Mouse (Mus musculus): ENCODE data around the gene Tmc5. TPM values are rescaled to one million over a fixed set of nuclear protein-coding genes. Genes with fewer than 3 reads are reported as not detected.
A peak's percentile ranks its signal among the peaks of the same experiment; 100 is the strongest.

Tmc5 gene
- polyA plus RNA-seq, 1 experiment from 2014 or later: 0.18 TPM

GRCm38 (mm10) chr7:118583821-118584220, 13.3 kb upstream of the Tmc5 start:
- WGBS: 25% methylated on average over 7 of the region's 7 CpGs
- Histone ChIP-seq H3K36me3 (ENCODE audit: control insufficient read depth, insufficient read depth, low read length) (no peaks in the 10 kb centered on the region), H3K9me3 (replicated peaks; ENCODE audit: control insufficient read depth, low read length, poor library complexity, severe bottlenecking) (no peaks in the 10 kb centered on the region), H3K4me3 (ENCODE audit: low read depth, low read length) (peak overlapping the region; percentile 64), H3K4me1 (ENCODE audit: control insufficient read depth, insufficient read depth, low read length) (peaks cover 8% of the 10 kb centered on the region; the same call in 1 of the 2 replicates), H3K27ac (ENCODE audit: low read length) (no peak overlapping the region), H3K4me2 (ENCODE audit: low read length) (peak overlapping the region; percentile 80), H3K9ac (ENCODE audit: low read depth, low read length) (peak overlapping the region; percentile 86; the same call in 1 of the 2 replicates), H3K27me3 (ENCODE audit: control insufficient read depth, insufficient read depth, low read depth, low read length) (no peaks in the 10 kb centered on the region)
- ATAC-seq: no peak

GRCm38 (mm10) chr7:118584257-118584907, 12.7 kb upstream of the Tmc5 start, which contains the start of gene Tmc7:
TSS of gene Tmc7 (minus strand) at chr7:118584736.
- H3K36me3 ChIP-seq (ENCODE audit: control insufficient read depth, insufficient read depth, low read length): no peaks in the 10 kb centered on the region
- H3K27ac ChIP-seq (ENCODE audit: low read length): peak within 1 kb of the TSS; percentile 65
- under 1% methylated on average over 43 of the region's 51 CpGs for whole genome bisulfite sequencing
- H3K4me2 ChIP-seq (ENCODE audit: low read length): peak within 1 kb of the TSS; percentile 80
- no peaks in the 10 kb centered on the region for H3K27me3 ChIP-seq (ENCODE audit: control insufficient read depth, insufficient read depth, low read depth, low read length)
- H3K4me3 ChIP-seq (ENCODE audit: low read depth, low read length): peak within 1 kb of the TSS; percentile 64
- H3K9me3 ChIP-seq (replicated peaks; ENCODE audit: control insufficient read depth, low read length, poor library complexity, severe bottlenecking): no peaks in the 10 kb centered on the region
- ATAC-seq: peak; percentile 86
- H3K9ac ChIP-seq (ENCODE audit: low read depth, low read length): peak within 1 kb of the TSS; percentile 86
- peaks cover 8% of the 10 kb centered on the region; the same call in 1 of the 2 replicates for H3K4me1 ChIP-seq (ENCODE audit: control insufficient read depth, insufficient read depth, low read length)

GRCm38 (mm10) chr7:118584926-118585325, 12.2 kb upstream of the Tmc5 start:
- peak overlapping the region; percentile 80 for H3K4me2 ChIP-seq (ENCODE audit: low read length)
- WGBS: 68% methylated on average over 5 of the region's 5 CpGs
- 0 out of 2 replicates have a peak, but pooled peaks have one; percentile 36 for ATAC-seq
- H3K36me3 ChIP-seq (ENCODE audit: control insufficient read depth, insufficient read depth, low read length): no peaks in the 10 kb centered on the region
- H3K27ac ChIP-seq (ENCODE audit: low read length): no peak overlapping the region
- H3K9me3 ChIP-seq (replicated peaks; ENCODE audit: control insufficient read depth, low read length, poor library complexity, severe bottlenecking): no peaks in the 10 kb centered on the region
- no peaks in the 10 kb centered on the region for H3K27me3 ChIP-seq (ENCODE audit: control insufficient read depth, insufficient read depth, low read depth, low read length)
- peaks cover 8% of the 10 kb centered on the region; the same call in 1 of the 2 replicates for H3K4me1 ChIP-seq (ENCODE audit: control insufficient read depth, insufficient read depth, low read length)
- peak overlapping the region; percentile 86; the same call in 1 of the 2 replicates for H3K9ac ChIP-seq (ENCODE audit: low read depth, low read length)
- H3K4me3 ChIP-seq (ENCODE audit: low read depth, low read length): peak overlapping the region; percentile 64

- no peak overlapping the region for H3K9ac ChIP-seq (ENCODE audit: low read depth, low read length)
- ATAC-seq: no peak
- H3K27ac ChIP-seq (ENCODE audit: low read length): no peak overlapping the region
- H3K9me3 ChIP-seq (replicated peaks; ENCODE audit: control insufficient read depth, low read length, poor library complexity, severe bottlenecking): no peaks in the 10 kb centered on the region
- H3K27me3 ChIP-seq (ENCODE audit: control insufficient read depth, insufficient read depth, low read depth, low read length): no peaks in the 10 kb centered on the region
- H3K4me3 ChIP-seq (ENCODE audit: low read depth, low read length): no peak overlapping the region
- H3K4me2 ChIP-seq (ENCODE audit: low read length): no peak overlapping the region
- WGBS: 60% methylated on average over 6 of the region's 6 CpGs
- peaks cover 8% of the 10 kb centered on the region; the same call in 1 of the 2 replicates for H3K4me1 ChIP-seq (ENCODE audit: control insufficient read depth, insufficient read depth, low read length)
- H3K36me3 ChIP-seq (ENCODE audit: control insufficient read depth, insufficient read depth, low read length): no peaks in the 10 kb centered on the region
These were observed 11.2 kb upstream of the Tmc5 start for GRCm38 (mm10) chr7:118585856-118586255.

GRCm38 (mm10) chr7:118590726-118591305, 6.3 kb upstream of the Tmc5 start:
- Histone ChIP-seq H3K27ac (ENCODE audit: low read length) (no peak overlapping the region), H3K27me3 (ENCODE audit: control insufficient read depth, insufficient read depth, low read depth, low read length) (no peaks in the 10 kb centered on the region), H3K4me1 (ENCODE audit: control insufficient read depth, insufficient read depth, low read length) (peaks cover 13% of the 10 kb centered on the region; the same call in 1 of the 2 replicates), H3K36me3 (ENCODE audit: control insufficient read depth, insufficient read depth, low read length) (no peaks in the 10 kb centered on the region), H3K9ac (ENCODE audit: low read depth, low read length) (no peak overlapping the region), H3K4me2 (ENCODE audit: low read length) (no peak overlapping the region), H3K9me3 (replicated peaks; ENCODE audit: control insufficient read depth, low read length, poor library complexity, severe bottlenecking) (no peaks in the 10 kb centered on the region), H3K4me3 (ENCODE audit: low read depth, low read length) (no peak overlapping the region)
- no peak for ATAC-seq
- WGBS: 93% methylated on average over 5 of the region's 5 CpGs

GRCm38 (mm10) chr7:118592146-118592545, 5.0 kb upstream of the Tmc5 start:
- ATAC-seq: no peak
- no peak overlapping the region for H3K4me2 ChIP-seq (ENCODE audit: low read length)
- peak overlapping the region; percentile 82; the same call in 1 of the 2 replicates for H3K27ac ChIP-seq (ENCODE audit: low read length)
- 0 out of 2 replicates have a peak, but pooled peaks cover 3% of the 10 kb centered on the region for H3K27me3 ChIP-seq (ENCODE audit: control insufficient read depth, insufficient read depth, low read depth, low read length)
- H3K9me3 ChIP-seq (replicated peaks; ENCODE audit: control insufficient read depth, low read length, poor library complexity, severe bottlenecking): no peaks in the 10 kb centered on the region
- H3K9ac ChIP-seq (ENCODE audit: low read depth, low read length): no peak overlapping the region
- peaks cover 16% of the 10 kb centered on the region for H3K4me1 ChIP-seq (ENCODE audit: control insufficient read depth, insufficient read depth, low read length)
- WGBS: 37% methylated on average over 6 of the region's 6 CpGs
- no peak overlapping the region for H3K4me3 ChIP-seq (ENCODE audit: low read depth, low read length)
- H3K36me3 ChIP-seq (ENCODE audit: control insufficient read depth, insufficient read depth, low read length): no peaks in the 10 kb centered on the region

- H3K27me3 ChIP-seq (ENCODE audit: control insufficient read depth, insufficient read depth, low read depth, low read length): 0 out of 2 replicates have a peak, but pooled peaks cover 3% of the 10 kb centered on the region
- no peak overlapping the region for H3K9ac ChIP-seq (ENCODE audit: low read depth, low read length)
- H3K9me3 ChIP-seq (replicated peaks; ENCODE audit: control insufficient read depth, low read length, poor library complexity, severe bottlenecking): no peaks in the 10 kb centered on the region
- H3K4me3 ChIP-seq (ENCODE audit: low read depth, low read length): no peak overlapping the region
- peaks cover 20% of the 10 kb centered on the region for H3K4me1 ChIP-seq (ENCODE audit: control insufficient read depth, insufficient read depth, low read length)
- H3K36me3 ChIP-seq (ENCODE audit: control insufficient read depth, insufficient read depth, low read length): no peaks in the 10 kb centered on the region
- no peak overlapping the region for H3K4me2 ChIP-seq (ENCODE audit: low read length)
- H3K27ac ChIP-seq (ENCODE audit: low read length): peak overlapping the region; percentile 82
- peak; percentile 85 for ATAC-seq
- 5% methylated on average over 9 of the region's 9 CpGs for WGBS
These were observed 3.3 kb upstream of the Tmc5 start for GRCm38 (mm10) chr7:118593567-118594407.

- Histone ChIP-seq H3K4me3 (ENCODE audit: low read depth, low read length) (no peak overlapping the region), H3K9ac (ENCODE audit: low read depth, low read length) (no peak overlapping the region), H3K9me3 (replicated peaks; ENCODE audit: control insufficient read depth, low read length, poor library complexity, severe bottlenecking) (no peaks in the 10 kb centered on the region), H3K27me3 (ENCODE audit: control insufficient read depth, insufficient read depth, low read depth, low read length) (0 out of 2 replicates have a peak, but pooled peaks cover 3% of the 10 kb centered on the region), H3K36me3 (ENCODE audit: control insufficient read depth, insufficient read depth, low read length) (no peaks in the 10 kb centered on the region), H3K4me1 (ENCODE audit: control insufficient read depth, insufficient read depth, low read length) (peaks cover 20% of the 10 kb centered on the region), H3K27ac (ENCODE audit: low read length) (peak overlapping the region; percentile 82), H3K4me2 (ENCODE audit: low read length) (peak overlapping the region; percentile 42; the same call in 1 of the 2 replicates)
- WGBS: 28% methylated on average over 10 of the region's 10 CpGs
- ATAC-seq: peak; percentile 10
These were observed 2.5 kb upstream of the Tmc5 start for GRCm38 (mm10) chr7:118594611-118595010.
